Mouse (Mus musculus) hindbrain, embryonic 14.5 days (tissue): ENCODE data around the gene Mbnl2. TPM values are rescaled to one million over a fixed set of nuclear protein-coding genes. Genes with fewer than 3 reads are reported as not detected.

Source experiments
- ATAC-seq: fragments of 200-750 bp; cut with Nextera tagmentation; 2 replicates; pipeline ENCODE4 v1.8.0; 2017; ENCODE audit warnings: moderate number of reproducible peaks, mild to moderate bottlenecking, moderate TSS enrichment, moderate library complexity; ENCODE audit not compliant: low FRiP score
- DNase-seq: peaks from one replicate; pipeline ENCODE4 v3.0.0-alpha.2; 2015; ENCODE audit warnings: low spot score
- H3K27ac ChIP-seq: fragments of 300-500 bp; sonication (generic); 2 replicates; pipeline ENCODE4 v1.5.1; 2014; ENCODE audit warnings: mild to moderate bottlenecking, moderate library complexity
- H3K27me3 ChIP-seq: fragments of 300-500 bp; sonication (generic); 2 replicates; pipeline ENCODE4 v1.6.1; 2014; ENCODE audit warnings: mild to moderate bottlenecking, low read length, mixed read lengths; ENCODE audit not compliant: control insufficient read depth, insufficient read depth
- H3K36me3 ChIP-seq: fragments of 300-500 bp; sonication (generic); replicated peaks from 2 replicates; pipeline ENCODE4 v1.6.1; 2014; ENCODE audit not compliant: control insufficient read depth, insufficient read depth
- H3K4me1 ChIP-seq: fragments of 300-500 bp; sonication (generic); replicated peaks from 2 replicates; pipeline ENCODE4 v1.6.1; 2014; ENCODE audit warnings: antibody characterized with exemption, low read length, mixed read lengths; ENCODE audit not compliant: control insufficient read depth, insufficient read depth
- H3K4me2 ChIP-seq: fragments of 300-500 bp; sonication (generic); replicated peaks from 2 replicates; pipeline ENCODE4 v1.6.1; 2014; ENCODE audit warnings: mild to moderate bottlenecking, moderate library complexity
- H3K4me3 ChIP-seq: fragments of 300-500 bp; sonication (generic); replicated peaks from 2 replicates; pipeline ENCODE4 v1.5.1; 2014; ENCODE audit warnings: mild to moderate bottlenecking, low read length
- H3K9ac ChIP-seq: fragments of 300-500 bp; sonication (generic); 2 replicates; pipeline ENCODE4 v1.6.1; 2014
- H3K9me3 ChIP-seq: fragments of 300-500 bp; sonication (generic); 2 replicates; pipeline ENCODE4 v1.6.1; 2016; ENCODE audit warnings: low read length; ENCODE audit not compliant: control insufficient read depth
- WGBS: fragments of 180-500 bp; shearing (Covaris S2); extraction: QIAGEN DNeasy Blood & Tissue Kit; methylation state at CpG from one replicate; pipeline ENCODE4 v1.1.7; 2014; 5-methylcytosine and 5-hydroxymethylcytosine counted together
- polyA plus RNA-seq: library from polyadenylated mRNA; unstranded; fragments of >200 nt; fragmentation: Nextera tagmentation; extraction: Ambion mirVana; gene quantifications from 2 replicates; pipeline ENCODE4 v1.2.1, GENCODE M21; 2014

Mbnl2 gene
- polyA plus RNA-seq, 1 experiment from 2014 or later, result 24.4 TPM

- Histone ChIP-seq H3K27ac (no peak overlapping the region), H3K4me1 (peaks cover 23% of the 10 kb centered on the region), H3K9ac (no peak overlapping the region), H3K27me3 (no peaks in the 10 kb centered on the region), H3K4me3 (no peak overlapping the region), H3K36me3 (no peaks in the 10 kb centered on the region), H3K4me2 (no peak overlapping the region), H3K9me3 (no peaks in the 10 kb centered on the region)
- ATAC-seq (no peak), DNase-seq (no peak)
- 87% methylated on average over 6 of the region's 6 CpGs for WGBS
Observed at GRCm38 (mm10) chr14:120294480-120294879, 19.0 kb downstream of the Mbnl2 start.

DNA sequence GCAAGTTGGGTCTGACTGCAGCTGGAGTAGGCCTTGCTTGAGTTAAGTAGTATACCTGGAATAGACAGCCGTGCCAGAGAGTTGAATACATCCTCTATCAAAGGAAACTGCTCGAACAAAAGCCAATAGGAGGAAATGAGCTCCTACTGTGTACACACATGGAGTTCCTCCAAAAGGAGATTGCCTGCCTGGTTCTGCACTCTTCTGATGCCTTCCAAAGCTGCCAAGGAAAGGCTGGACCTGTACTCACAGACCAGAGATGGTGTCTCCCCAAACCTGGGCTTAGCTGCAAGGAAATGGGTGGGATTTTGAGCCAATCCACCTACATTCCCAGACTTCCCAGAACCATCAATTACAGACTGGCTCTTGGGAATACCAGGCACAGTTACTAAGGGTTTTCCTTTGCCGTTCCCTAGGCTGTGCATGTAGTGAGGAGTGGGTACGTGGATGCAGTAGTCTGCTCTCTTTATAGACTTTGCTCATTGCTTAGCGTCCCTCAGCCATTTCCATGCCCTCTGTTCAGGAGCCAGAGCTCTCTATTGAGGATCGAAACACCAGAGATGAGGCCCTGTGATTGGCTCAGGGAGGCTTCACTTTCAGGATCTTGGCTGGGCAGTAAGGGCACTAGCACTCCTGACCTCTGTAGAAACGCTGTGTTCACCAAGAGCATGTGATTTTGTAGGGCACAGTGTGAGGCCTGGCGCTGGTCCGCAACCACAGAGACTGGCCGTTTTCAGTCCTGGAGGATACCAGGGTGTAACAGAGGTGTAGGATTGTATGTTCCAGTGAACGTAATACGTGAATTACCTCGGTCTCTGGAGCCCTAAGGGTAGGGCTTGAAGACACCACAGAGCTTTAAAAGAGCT lies 20.1 kb downstream of the Mbnl2 start:
- Histone ChIP-seq H3K4me2 (no peak overlapping the region), H3K9me3 (no peaks in the 10 kb centered on the region), H3K9ac (no peak overlapping the region), H3K27ac (no peak overlapping the region), H3K4me3 (no peak overlapping the region), H3K4me1 (peaks cover 23% of the 10 kb centered on the region), H3K36me3 (no peaks in the 10 kb centered on the region), H3K27me3 (no peaks in the 10 kb centered on the region)
- WGBS, result 79% methylated on average over 13 of the region's 13 CpGs
- ATAC-seq (no peak), DNase-seq (no peak)

DNA sequence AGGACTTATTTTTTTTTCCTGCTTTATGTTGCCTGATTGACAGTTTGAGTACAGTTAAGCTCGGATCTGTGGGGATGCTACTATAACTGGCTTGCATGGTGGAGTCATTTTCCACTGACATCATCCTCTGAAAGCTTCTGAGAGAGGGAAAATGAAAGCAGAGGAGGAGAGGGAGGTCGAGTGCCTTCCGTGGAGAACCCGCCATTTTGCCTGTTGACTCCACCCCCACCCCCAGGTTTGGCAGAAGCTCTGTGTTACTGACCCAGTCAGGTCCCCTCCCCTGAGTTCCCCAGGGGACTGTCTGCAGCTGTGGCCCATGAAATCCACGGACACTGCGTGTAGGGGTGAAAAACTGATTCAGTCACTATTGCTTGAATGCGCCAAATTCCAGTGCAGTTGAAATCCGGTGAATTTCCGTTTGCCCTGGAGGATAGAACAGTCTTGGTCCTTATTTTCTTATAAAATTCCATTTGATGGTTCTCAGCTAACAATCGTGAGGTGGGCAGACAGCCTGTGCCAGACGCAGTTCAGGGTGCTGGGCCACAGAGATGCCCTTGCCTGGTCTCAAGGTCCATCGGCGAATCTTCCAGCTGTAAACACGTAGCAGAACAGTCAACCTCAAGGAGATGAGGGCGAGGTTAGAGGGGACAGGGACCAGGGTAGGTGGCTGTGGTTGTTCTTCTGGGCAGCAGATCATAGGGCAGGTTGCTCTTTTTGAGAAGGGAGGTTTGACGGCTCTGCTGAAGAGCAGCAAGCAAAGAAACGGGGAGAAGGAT lies 20.9 kb downstream of the Mbnl2 start:
- Histone ChIP-seq H3K4me3 (no peak overlapping the region), H3K36me3 (no peaks in the 10 kb centered on the region), H3K9ac (no peak overlapping the region), H3K27me3 (no peaks in the 10 kb centered on the region), H3K9me3 (no peaks in the 10 kb centered on the region), H3K27ac (no peak overlapping the region; the same call in 1 of the 2 replicates), H3K4me2 (no peak overlapping the region), H3K4me1 (peaks cover 23% of the 10 kb centered on the region)
- no peak for ATAC-seq
- 77% methylated on average over 17 of the region's 17 CpGs for WGBS
- DNase-seq, result no peak

DNA sequence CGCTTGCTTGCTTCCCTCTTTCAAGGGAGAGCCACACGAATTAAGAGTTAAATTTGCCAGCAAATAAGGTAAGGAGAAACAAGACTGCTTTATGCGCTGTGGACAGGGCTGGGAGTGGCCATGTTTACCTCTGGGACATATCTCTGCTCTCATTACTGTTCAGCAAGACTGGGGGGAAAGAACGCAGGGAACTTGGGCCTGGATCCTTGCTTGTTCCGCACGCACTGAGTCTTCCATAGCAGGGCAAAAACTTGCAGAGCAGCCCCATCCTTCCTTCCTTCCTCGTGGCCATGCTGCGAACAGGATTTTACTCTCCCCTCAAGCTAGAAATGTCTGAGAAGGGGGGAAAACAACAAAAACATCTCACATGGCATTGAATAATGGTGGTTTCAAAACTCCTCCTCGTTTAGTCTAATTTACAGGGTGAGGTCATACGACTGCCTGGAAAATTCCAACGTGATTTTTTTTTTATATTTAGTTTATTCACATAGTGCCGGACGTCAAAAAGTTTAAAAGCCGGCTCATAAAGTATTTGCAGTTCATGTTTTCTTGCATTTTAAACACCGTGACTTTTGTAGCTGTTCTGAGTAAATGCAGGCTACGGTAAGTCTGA lies 21.8 kb downstream of the Mbnl2 start:
- Histone ChIP-seq H3K27me3 (no peaks in the 10 kb centered on the region), H3K4me1 (peaks cover 23% of the 10 kb centered on the region), H3K9me3 (no peaks in the 10 kb centered on the region), H3K36me3 (no peaks in the 10 kb centered on the region), H3K4me2 (no peak overlapping the region), H3K27ac (no peak overlapping the region; the same call in 1 of the 2 replicates), H3K9ac (no peak overlapping the region), H3K4me3 (no peak overlapping the region)
- WGBS, result 59% methylated on average over 16 of the region's 16 CpGs
- ATAC-seq, result no peak
- no peak for DNase-seq

- no peak overlapping the region for H3K27ac ChIP-seq
- DNase-seq (no peak), ATAC-seq (no peak)
- no peaks in the 10 kb centered on the region for H3K27me3 ChIP-seq
- WGBS, result 68% methylated on average over 6 of the region's 6 CpGs
- H3K4me3 ChIP-seq, result no peak overlapping the region
- peaks cover 23% of the 10 kb centered on the region for H3K4me1 ChIP-seq
- no peak overlapping the region for H3K9ac ChIP-seq
- no peaks in the 10 kb centered on the region for H3K36me3 ChIP-seq
- H3K9me3 ChIP-seq, result no peaks in the 10 kb centered on the region
- H3K4me2 ChIP-seq, result no peak overlapping the region
Observed at GRCm38 (mm10) chr14:120297833-120298232, 22.4 kb downstream of the Mbnl2 start.

GRCm38 (mm10) chr14:120298439-120298838 lies 23.0 kb downstream of the Mbnl2 start:
- no peaks in the 10 kb centered on the region for H3K36me3 ChIP-seq
- peaks cover 23% of the 10 kb centered on the region for H3K4me1 ChIP-seq
- ATAC-seq (no peak), DNase-seq (no peak)
- no peak overlapping the region for H3K9ac ChIP-seq
- H3K9me3 ChIP-seq, result no peaks in the 10 kb centered on the region
- WGBS, result 89% methylated on average over 5 of the region's 5 CpGs
- H3K4me3 ChIP-seq, result no peak overlapping the region
- no peak overlapping the region for H3K27ac ChIP-seq
- H3K27me3 ChIP-seq, result no peaks in the 10 kb centered on the region
- no peak overlapping the region for H3K4me2 ChIP-seq

DNA sequence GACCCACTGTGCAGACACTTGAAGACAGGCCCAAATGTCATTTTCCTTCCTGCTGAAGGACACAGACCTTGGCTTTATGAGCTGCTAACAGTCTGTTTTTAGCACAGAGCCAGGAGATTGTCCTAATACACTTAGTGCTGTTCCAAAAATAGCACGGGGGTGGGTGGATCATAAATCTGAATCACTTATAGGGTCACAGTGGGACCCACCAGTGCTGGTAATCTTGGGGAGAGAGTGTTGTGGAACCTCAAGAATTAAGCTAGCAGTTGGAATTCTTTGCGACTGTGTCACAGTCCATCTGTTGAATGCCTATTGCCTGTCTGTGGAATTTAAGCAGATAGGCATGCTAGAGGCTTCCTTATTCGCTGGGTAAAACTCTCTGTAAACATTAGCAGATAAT lies 24.2 kb downstream of the Mbnl2 start:
- 78% methylated on average over 3 of the region's 3 CpGs for WGBS
- Histone ChIP-seq H3K36me3 (no peaks in the 10 kb centered on the region), H3K4me2 (no peak overlapping the region), H3K4me1 (peaks cover 23% of the 10 kb centered on the region), H3K9ac (no peak overlapping the region), H3K27ac (no peak overlapping the region), H3K4me3 (no peak overlapping the region), H3K9me3 (no peaks in the 10 kb centered on the region), H3K27me3 (no peaks in the 10 kb centered on the region)
- DNase-seq (no peak), ATAC-seq (no peak)

- no peak for DNase-seq
- no peak overlapping the region for H3K27ac ChIP-seq
- H3K4me1 ChIP-seq, result peaks cover 23% of the 10 kb centered on the region
- H3K9ac ChIP-seq, result no peak overlapping the region
- WGBS, result 77% methylated on average over 4 of the region's 4 CpGs
- no peaks in the 10 kb centered on the region for H3K27me3 ChIP-seq
- H3K4me2 ChIP-seq, result no peak overlapping the region
- H3K36me3 ChIP-seq, result no peaks in the 10 kb centered on the region
- H3K4me3 ChIP-seq, result no peak overlapping the region
- no peaks in the 10 kb centered on the region for H3K9me3 ChIP-seq
- ATAC-seq, result no peak
Observed at GRCm38 (mm10) chr14:120300191-120300590, 24.7 kb downstream of the Mbnl2 start.

GRCm38 (mm10) chr14:120300814-120301213 lies 25.3 kb downstream of the Mbnl2 start:
- Histone ChIP-seq H3K9ac (no peak overlapping the region), H3K9me3 (no peaks in the 10 kb centered on the region), H3K27ac (no peak overlapping the region), H3K4me1 (peaks cover 23% of the 10 kb centered on the region), H3K4me3 (no peak overlapping the region), H3K4me2 (no peak overlapping the region), H3K36me3 (no peaks in the 10 kb centered on the region), H3K27me3 (no peaks in the 10 kb centered on the region)
- no peak for ATAC-seq
- DNase-seq, result no peak
- 92% methylated on average over 4 of the region's 4 CpGs for WGBS
